Mouse (Mus musculus) gastrocnemius, postnatal 14 days (tissue): Measurements from ENCODE around the gene Gm38392. TPM values are rescaled to one million over a fixed set of nuclear protein-coding genes. Genes with fewer than 3 reads are reported as not detected.

Experiments used
- DNase-seq: peaks from one replicate; pipeline ENCODE4 v3.0.0; 2021; ENCODE audit warnings: mixed read lengths
- intact Hi-C: fragments of 180-260 bp; cut with DNase I; formaldehyde crosslinking; loops from one replicate; pipeline ENCODE4 v1.15.1; 2025; ENCODE audit warnings: low total_unique reads
- total RNA-seq, 2 experiments: library from RNA; stranded (reverse); gene quantifications; 2 replicates each; pipeline ENCODE4 v1.2.3; 2021

Gm38392 gene
- total RNA-seq, 2 experiments from 2014 or later: 0.35 to 0.44 TPM

DNA sequence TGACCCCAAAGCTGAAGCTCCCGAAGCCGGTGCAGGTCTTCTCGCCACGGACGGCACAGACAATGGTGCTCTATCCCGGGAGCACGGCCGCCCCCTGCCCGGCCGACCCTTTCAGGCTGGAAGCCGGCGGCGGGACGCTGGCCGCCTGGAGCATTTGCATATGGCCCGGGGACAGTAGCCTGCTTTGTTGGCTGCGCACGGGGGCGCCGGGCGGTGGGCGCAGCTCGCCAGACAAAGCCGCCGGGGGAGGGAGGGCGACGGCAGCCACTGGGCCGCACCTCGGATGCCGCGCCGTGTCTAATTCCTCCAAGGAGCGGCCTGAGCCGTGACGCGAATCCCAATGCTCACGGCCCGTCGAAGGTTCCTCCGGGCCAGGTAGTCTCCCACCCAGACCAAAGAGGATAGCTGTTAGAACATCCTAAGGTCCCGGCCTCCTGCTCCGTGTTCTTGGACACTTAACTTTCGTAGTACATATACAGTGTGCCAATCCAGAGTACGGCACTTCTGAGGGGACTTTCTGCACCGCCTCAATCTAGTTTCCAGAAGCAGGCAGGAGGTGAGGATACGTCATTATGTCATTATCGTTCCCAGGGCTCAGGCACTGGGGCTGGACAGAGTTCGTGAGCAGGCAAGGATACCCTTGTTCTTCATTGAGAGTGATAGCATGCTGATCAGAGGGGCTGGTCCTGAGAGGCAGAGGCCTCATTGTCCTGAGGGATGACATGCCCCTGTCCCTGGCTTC is 45.8 kb downstream of the Gm38392 start:
- intact Hi-C loops: loop anchor here (2.0 to 10.0 kb wide), 2 partner anchors 44 to 226 kb away; no protein-coding TSS in a partner anchor
- DNase-seq: no peak

DNA sequence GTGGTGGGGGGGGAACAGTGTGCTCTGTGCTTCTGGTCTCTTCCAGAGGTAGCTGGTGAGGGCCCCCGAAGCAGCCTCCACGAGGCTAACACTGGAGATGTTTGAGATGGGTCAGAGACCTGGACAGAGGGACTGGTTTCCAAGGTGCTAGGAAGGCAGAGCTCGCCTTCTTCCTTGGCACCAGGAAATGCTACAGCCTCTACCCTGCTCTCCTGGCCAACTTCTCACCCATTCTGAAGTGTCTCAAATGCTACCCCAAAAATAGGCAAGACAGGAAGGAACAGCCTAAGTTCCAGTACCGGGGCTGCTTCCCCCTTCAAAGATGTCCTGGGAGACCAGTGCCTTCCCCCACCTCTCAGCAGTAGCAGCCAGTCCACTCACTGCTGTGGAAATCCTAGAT is 47.6 kb downstream of the Gm38392 start:
- intact Hi-C loops: no loop called here
- DNase-seq: no peak

DNA sequence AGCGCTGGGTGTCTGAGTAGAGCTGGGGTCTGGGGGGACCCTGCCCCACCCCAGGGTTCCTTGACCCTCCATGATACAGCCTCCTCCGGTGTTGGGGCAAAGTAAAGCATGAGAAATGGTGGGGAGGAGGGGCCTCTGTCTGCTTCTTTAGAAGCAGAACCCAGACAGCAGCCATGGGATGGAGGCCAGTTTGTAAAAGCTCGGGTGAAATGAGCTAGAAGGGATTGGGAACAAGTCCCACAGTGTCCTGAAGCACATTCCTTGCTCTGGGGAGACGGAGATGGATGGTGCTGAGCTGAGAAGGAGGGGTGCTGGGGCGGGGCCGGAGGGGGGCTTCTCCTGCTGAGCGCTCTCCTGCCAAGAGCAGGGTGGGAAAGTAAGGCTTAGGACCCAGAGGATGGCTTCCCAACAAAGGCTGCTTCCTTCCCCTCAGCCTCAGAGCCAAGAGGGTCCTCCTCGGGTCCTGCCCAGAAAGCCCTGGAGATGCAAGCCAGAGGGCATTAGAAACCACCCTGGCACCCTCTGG is 48.1 kb downstream of the Gm38392 start:
- intact Hi-C loops: no loop called here
- DNase-seq: no peak

DNA sequence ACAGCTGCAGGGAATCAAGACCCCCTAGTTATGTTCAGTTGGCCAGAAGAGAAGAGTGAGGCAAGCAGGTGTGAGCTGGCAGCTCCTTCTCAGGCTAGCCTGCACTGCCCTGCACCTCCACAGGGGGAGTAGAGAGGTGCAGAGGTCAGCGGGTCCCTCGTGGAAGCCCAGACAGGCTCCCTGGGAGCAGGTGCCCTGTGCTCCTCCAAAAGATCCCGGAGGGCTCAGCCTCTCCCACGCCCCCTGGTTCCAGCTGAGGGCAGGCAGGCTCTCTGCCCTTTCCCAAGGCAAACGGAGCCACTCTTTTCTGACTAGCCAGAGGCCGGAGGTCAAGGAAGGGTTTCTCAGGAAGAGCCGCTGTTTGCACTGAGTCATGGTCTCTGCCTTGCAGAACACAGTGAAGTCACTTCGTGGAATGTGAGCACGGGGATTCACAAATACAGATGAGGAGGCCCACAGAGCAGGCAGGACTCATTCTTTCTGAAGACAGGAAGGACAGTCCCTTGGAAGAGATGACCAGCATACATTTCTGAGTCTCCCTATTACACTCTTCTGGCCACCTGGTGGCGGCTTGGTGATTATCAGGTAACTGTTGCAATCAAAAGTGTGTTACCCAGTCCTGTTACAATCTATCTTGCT is 49.3 kb downstream of the Gm38392 start:
- no peak for DNase-seq

DNA sequence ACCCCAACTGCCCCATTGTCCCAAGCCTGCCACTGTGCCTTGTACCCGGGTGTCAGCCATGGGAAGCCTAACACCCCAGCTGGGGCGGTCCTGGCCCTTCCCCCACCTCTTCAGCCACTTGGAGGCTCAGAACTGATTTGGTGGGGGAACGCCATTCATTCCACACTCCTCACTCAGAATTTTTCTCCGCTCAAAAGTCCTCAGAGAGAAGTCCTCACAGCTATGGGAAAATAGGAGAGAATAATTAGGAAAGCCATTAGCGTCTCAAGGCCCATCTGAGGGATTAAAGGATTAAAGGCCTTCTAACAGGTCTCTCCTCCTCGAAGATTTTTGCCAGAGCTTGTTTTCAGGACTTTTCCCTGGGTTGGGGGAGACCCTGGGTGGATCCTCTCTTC is 49.9 kb downstream of the Gm38392 start:
- DNase-seq: no peak
- intact Hi-C loops: no loop called here

More for the DNA sequence above, 49.3 kb downstream of the Gm38392 start:
- intact Hi-C loops: no loop called here

DNA sequence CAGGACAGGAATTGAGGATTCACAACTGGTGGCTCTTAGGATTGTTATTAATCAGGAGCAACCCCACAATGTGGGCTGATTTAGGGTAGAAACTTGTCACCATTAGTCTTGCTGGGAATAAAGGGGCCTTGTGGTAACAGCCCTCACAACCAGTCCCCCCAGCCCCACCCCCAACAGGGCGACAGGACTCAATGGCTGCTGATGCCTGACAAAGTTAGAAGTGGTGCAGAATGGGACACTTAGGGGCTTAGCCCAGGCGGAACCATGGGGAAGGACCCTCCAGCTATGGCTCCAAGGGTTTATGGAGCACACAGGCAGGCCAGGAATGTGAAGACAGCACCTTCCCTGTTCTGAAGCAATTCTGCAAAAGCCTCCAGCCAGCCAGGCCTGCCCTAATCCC is 51.4 kb downstream of the Gm38392 start:
- DNase-seq: no peak

DNA sequence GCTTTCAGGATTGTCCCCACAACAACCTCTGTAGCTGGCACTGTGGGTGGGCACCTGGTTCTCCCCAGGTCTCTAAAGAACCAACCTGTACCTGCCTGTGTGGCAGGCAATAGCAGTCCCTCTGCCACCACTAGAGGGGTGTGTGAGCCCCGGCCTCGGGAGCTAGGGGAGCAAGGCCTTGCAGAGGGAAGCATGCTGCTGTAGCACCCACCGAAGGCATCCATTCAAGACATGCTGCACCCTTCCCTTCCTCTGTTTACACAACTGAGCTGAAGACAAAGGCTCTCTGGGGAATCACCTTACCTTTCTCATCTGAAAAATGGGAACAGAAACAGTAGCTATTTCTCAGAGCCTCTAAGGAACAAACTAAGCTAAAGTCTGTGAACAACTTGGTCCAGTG is 51.8 kb downstream of the Gm38392 start:
- DNase-seq: no peak
- intact Hi-C loops: no loop called here

More for the DNA sequence above, 51.4 kb downstream of the Gm38392 start:
- intact Hi-C loops: no loop called here

DNA sequence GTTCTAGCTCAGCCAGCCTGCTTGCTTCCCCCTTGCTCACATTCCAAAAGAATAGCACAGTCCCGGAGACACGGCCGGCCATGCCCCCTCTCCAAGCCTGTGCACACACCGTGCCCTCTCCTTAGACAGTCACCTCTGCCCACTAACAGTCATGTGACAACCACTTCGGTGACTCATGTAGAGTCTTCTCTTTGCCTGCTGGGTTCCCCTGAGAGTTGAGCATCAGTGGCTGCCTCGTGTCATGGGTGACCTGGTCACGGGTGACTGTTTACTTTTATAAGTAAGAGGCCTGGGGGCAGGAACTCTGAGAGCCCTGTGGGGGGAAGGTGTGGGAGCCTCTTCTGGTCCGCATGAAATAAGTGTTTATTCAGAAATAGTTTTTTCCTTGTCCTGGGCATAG is 53.0 kb downstream of the Gm38392 start:
- intact Hi-C loops: loop anchor here (5.0 kb wide), 1 partner anchor 142 kb away; no protein-coding TSS in a partner anchor

DNA sequence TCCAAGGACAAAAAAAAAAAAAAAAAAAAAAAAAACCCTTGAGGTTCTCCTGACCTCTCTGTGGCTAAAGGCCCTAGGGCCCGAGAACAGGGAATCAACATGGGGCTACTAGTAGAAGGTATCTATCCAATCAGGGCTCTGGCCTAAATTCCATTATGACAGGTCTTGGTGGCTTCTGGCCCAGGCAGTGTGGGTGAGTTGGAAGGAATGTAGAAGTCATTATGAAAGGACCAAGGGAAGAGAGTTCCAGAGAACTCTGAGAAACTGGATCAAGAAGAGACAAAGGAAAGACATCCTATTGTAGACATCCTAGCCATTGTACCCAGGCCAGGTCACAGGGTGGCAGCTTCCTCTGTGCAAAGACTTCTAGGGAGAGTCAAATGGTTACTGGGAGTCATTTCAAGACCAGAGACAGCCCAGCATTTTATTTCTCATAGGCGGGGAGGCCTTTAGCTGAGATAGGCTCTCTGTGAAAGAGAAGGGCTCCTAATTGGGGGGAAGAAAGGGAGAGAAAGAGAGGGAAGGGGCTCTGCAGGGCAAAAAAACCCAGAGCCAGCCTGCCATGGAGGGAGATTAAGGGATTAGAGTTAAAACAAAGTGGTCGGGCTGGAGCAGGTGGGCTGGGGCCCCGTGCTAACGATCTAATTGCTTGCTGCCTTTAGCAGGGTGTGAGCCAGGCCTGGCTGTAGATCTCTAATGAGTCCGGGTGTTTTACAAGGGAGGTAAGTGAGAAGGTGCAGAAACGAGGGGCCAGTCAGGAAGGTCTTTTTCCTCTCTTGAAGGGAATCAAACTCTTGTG is 54.0 kb downstream of the Gm38392 start:
- intact Hi-C loops: loop anchor here (5.0 kb wide), 1 partner anchor 141 kb away; no protein-coding TSS in a partner anchor
- DNase-seq: no peak

More for the DNA sequence above, 53.0 kb downstream of the Gm38392 start:
- no peak for DNase-seq

DNA sequence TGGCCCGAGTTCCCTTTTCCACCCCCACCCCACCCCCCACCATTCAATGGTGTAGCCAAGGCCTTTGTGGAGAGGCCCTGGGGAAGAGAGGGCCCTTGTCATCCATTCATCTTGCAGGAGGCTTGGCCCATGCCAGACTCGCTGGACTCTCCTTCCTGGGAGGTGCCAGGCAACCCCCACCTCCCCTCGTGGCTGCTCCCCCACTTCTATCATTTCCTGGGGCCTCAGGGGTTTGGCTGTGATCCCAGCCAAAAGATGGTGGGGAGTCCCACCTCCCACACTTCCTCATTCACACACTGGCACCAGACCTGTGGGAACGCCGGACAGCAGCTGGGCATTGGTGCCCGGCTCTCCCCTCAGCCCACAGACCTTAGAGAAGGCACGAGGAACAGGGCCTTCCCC is 54.7 kb downstream of the Gm38392 start:
- no peak for DNase-seq
- intact Hi-C loops: loop anchor here (5.0 kb wide), 1 partner anchor 140 kb away; no protein-coding TSS in a partner anchor

DNA sequence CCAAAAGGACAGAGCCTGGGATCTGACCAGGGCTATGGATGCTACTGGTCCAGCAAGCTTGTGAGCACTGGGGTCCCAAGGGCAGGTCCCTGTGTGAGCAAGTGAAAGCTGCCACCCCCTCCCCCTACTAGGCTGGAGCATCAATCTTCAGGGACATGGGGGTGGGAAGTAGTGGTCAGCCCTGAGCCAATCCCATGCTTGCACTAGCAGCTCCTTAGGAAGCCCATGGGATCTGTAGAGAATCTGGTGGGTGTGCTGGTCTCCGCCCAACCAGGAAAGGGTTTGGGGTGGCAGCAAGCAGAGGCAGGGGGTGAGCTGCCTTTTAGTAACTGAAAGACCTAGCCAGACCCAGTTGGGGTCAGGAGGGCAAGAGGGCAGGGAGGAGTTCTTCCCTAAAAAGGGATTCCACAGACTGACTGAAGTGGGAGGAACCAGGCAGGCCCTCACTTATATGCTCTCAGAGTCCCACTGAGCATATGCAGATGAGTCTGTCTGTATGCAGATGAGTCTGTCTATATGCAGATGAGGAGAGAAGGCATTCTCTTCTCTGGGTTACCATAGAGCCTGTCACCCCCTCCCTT is 55.9 kb downstream of the Gm38392 start:
- no peak for DNase-seq
- intact Hi-C loops: loop anchor here (5.0 kb wide), 1 partner anchor 139 kb away; no protein-coding TSS in a partner anchor

DNA sequence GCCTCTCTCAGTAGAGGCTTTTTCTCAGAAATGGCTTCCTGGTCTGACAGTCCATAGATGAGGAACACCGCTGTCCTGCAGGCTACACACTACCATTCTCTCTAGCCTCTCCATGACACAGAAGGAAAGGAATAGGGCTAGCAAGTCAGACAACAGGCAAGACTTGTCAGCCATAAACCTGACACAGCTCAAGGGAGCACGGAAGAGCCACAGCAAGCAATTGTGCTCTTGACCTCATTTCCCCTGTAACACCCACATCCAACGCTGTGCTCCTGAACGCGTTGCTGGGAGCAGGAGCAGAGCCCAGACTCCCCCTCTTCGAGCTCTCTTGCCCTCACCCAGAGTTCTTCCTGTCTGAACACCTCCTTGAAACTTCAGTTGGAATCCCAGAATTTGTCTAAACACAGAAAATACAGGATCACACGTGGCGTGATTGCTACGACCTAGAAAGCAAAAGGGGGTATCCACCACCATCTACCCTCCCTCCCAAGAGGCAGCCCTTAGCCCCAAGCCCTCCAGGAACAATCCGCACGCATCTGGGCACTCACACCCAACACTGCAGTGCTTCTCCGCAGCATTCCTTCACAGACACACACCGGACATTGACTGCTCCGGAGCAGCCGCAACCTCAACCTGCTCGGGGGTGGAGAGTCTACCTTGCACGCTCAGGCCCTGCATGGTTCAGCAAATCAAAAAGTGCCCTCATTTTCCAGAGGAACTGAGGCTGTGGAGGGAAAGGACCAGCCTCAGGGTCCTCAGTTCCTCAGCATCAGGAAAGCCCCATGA is 56.6 kb downstream of the Gm38392 start:
- no peak for DNase-seq
- intact Hi-C loops: loop anchor here (5.0 kb wide), 1 partner anchor 138 kb away; no protein-coding TSS in a partner anchor

DNA sequence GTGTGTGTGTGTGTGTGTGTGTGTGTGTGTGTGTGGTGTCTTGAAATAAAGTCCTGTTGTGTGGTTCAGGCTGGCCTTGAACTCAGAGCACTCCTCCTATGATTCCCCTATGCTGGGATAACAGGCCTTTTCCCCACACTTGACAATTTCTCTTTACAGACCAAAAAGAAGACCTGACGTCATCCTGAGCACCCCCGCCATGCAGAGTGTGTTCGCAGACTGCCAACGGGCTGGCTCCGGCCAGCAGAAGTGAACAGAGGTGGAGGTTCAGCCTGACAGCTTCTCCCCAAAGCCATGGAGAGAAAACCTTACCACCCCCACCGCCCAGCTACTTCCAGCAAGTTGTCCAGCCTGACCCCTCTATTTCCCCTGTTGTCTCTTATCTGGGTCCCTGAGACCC is 57.5 kb downstream of the Gm38392 start:
- intact Hi-C loops: no loop called here
- no peak for DNase-seq

DNA sequence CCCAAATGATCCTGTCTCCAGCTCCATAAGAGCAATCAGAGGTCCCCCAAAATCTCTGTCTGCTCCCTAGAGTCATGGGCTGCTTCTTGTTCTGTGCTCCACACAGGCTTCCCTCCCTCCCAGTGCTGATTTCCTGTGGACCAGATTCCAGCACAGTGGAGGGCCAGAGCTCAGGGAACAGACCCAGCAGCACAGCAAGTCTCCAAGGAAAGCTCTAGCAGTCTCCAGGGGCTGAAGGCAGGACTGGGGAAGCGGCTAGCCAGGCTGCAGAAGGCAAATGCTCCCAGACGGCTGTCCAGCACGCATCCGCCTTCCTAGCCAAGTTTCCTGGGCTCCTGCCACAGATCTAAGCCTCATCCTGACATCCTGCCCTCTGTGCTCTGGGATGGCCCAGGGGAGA is 58.1 kb downstream of the Gm38392 start:
- intact Hi-C loops: no loop called here
- no peak for DNase-seq

DNA sequence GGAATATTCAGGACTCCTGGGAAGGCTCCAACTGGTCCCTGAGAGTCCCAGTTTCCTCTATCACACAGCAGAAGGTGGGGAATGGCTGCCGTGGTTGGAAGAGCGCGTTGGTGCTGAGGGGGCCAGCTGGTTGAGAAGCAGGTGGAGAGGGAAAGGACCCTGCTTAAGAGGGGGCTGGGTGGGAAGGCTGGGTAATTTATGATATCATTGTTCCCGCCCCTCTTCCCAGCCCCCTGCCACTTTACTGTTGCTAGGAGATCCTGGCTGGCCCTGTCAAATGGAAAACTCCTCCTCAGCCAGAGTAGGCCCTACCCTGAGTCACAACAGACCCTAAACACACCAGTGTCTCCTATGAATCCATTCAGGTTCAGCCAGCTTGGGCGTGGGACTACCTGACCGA is 59.0 kb downstream of the Gm38392 start:
- intact Hi-C loops: no loop called here
- no peak for DNase-seq

DNA sequence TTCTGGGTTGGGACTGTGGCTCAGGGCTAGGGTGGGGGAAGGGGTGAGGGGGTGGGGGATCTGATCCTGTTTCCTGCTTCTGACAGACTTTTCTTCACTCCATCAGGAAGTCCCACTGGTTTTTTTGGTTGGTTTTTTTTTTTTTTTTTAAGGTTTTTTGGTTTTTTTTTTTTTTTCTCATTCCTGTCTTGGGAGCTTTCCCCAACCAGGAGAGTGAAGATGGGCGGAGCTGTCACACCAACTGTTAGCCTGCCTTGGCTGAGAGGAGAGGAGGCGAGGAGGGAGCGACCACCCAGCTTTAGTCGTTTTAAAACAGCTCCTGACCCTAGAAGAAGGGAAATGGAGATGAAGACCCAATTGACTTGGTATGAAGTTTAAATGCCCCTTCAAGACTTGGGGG is 59.8 kb downstream of the Gm38392 start:
- no peak for DNase-seq
- intact Hi-C loops: no loop called here

DNA sequence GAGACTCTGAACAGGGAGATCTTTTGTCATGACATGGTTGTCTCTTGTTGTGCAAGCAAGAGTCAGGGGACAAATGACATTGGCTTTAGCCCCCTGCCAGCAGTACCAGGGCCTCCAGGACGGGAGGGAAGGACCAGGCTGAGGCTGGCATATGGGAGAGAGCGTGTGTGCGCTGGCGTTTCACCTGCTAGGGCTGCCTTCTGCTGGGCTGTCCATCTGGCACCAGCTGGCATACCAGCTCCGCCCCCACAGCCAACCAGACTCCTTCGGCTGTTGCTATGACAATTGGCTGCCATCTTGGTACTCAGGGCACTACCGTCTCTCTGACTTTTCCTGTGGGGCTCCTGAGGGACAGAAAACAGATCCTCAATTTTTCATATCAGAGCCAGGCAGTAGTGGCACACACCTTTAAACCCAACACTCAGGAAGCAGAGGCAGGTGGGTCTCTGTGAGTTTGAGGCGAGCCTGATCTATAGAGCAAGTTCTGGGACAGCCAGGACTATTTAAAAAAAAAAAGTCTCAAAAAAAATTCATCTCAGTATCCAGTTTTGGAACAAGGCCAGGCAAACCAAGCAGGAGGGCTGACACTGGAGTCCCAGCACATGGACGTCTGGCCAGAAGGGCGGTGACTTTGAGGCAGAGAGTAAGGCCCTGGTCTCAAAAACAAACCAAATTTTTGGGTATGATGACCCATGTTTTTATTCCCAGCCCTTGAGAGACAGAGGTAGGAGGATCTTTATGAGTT is 60.7 kb downstream of the Gm38392 start:
- intact Hi-C loops: no loop called here
- DNase-seq: no peak

DNA sequence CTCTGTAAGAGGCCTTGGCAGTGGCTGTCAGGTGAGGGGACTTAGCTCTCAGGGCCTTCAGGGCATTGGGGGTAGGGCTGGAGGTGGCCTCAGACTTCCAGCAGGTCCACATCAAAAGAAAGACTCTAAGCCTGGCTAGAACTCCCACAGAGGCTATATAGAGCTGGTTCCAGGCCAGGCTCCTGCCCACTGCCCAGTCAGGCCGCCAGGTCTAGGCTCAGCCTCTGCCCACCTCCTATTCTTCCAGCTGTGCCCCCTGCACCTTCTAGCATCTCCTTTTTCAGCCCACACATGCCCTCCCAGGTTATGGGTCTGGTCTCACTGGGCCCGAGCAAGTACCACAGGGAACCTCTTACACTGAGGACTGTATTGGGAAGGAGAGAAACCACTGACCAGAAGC is 62.1 kb downstream of the Gm38392 start:
- intact Hi-C loops: no loop called here
- DNase-seq: no peak
